Mouse (Mus musculus) adipocyte (in vitro differentiated cells): ENCODE data around the gene Tpsg1.

Experiments used
- DNase-seq: peaks from one replicate; pipeline ENCODE4 v3.0.0-alpha.2; 2016; ENCODE audit warnings: low spot score

The Tpsg1 gene

DNA sequence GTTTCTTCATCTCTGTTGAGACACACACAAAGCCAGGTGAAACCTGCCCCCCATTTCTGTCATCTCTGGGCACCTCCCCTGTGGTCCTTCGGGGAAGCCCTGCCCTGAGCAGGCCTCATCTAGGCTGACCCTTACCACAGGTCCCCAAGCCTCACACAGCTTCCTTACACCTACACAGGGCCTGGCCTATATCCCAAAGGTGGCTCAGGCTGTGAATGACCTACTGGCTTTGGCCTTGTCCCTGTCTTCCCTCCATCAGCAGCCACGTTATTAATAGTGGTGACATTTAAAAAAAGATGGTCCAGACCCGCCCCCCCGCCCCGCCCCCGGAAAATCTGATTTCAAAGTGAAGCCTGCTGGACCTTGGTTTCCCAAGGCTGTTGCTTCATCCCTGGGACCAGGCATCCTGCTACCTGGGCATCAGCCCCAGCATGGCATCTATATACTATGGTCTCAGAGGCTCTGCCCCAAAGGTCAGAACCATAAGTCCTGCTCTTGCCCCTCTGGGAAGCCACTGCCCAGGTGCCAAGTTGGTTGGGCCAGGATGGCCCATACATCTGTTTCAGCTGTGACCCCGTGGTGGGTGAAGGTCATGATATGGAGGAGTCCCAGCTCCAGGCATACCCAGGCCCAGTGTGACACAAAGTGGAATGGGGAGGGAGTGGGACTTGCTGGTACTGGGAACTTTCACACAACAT is 39.4 kb downstream of the Tpsg1 start:
- no peak for DNase-seq

DNA sequence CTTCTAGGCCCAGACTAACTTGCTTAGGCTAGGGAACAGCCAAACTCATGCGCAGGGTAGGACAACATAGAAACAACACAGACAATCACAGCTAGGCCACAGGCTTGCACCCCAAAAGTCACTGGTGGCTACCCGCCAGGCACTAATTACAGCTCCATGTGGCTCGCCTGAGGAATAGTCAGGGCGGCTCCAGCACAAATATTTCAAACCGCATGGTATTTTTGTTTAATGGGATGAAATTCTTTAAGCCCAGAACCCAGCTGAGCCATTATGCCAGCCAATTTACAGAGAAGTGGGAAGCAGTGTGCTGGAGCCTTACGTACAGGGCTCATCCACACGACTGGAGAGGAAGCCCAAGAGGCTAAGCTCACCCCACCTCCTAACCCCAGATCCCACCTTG is 40.5 kb downstream of the Tpsg1 start:
- DNase-seq = no peak

DNA sequence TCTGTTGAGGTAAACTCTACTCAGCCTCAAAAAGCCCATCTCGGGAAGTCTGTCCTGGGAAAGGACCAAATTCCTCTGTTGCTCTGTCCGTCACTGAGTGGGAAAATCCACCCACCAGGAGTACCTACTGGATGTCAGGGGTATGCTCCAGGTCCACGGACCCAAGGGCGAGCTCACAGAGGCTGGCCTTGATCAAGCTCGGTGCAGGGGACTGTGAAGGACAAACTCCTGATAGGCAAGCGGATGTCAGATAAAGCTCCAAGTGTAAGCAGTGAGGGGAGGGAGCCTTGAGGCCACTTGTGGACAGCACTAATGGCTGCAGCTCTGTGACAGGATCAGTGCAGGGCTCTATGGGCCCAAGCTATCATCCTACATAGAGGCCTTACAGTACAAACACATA is 41.1 kb downstream of the Tpsg1 start:
- no peak for DNase-seq

DNA sequence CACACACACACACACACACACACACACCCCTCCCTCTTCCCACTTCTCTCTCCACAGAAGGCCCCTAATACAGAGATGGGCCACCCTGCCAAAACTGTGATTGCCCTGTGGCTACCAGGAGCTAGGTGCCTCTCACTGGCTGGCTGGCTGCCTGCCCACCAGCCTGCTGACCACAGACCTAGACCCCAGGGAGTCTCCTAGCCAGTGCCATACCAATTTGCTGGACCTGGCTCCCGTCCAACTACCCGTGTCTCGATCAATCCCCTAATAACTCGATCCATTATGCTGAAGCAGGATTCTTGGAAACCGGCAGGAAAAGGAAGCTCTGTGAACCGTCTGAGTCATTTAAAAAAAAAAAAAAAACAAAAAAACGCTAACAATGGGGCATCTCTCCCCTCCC is 41.7 kb downstream of the Tpsg1 start:
- no peak for DNase-seq

DNA sequence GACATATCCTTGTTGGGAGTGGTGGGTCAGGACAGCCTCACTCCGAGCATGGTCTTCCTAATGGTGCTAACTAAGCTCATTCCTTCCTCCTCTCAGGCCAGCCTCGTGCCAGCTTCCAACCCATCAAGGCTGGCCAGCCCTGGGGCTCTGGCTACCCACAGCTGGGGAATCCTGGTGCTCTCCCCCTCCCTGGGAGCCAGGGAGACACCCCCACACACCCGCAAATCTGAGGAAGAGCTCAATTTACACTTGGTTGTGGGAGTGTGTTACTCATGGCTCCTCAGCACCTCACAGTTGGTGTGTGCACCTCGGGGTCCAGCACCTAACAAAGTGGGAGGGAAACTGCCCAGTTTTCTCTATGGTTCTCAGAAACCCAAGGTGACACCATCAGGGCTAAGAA is 42.2 kb downstream of the Tpsg1 start:
- DNase-seq = no peak

DNA sequence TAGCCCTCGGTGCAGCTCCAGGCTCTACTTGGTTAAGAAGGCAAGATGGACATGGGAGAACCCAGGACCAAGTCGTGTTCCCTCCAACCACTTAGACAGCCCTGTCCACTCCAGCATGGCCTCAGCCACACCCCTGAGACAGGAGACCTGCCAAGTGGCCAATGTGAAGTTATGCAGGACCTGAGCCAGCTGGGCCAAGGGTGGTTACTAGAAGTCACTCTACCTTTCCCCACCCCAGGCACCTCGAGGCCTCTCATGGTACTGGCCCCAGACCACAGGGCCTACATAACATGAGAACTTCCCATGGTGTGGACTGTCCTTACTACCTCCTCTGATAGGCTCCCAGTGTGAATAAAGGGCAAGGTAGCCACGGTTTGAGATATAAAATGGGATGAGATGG is 45.1 kb downstream of the Tpsg1 start:
- DNase-seq = peak; percentile 37

DNA sequence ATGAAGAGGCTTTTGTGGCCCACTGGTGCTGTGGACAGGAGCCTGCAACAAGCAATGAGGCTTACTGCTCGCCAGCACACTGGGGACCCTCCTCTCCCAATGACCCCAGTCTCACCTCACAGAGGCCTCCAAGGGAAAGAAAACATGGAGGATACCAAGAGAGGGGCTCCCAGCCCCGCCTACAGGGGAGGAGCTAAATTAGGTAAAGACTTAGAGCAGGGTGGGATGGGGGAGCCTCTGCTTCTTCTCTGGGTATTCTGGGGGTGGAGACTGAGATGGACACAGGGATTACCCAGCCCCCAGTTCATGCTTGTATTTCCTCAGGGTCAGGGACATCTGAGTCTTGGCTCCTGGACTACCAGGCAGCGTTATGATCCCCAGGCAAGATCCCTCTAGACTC is 45.8 kb downstream of the Tpsg1 start:
- no peak for DNase-seq

DNA sequence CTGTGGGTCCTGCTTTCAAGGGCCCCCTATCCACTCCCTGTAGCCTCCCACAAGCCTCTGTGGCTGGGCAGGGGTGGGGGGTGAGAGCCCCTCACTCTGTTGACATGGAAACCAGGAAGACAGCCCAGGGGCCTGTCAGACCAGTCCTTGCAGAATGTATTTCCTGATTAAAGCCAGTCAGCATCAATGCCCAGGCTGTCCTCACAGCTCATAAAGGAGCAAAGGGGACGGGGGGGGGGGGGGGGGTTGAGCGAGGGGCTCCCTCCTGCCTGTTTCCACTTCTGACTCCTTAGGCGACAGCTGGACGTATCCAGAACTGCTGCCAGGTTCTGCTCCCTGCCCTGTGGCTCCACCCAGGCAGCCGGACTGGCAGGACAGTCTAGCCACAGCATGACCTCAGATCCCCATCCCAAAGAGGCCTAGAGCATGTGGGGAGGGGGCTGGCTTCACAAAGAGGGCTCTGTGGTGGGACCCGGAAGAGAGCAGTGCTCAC is 46.4 kb downstream of the Tpsg1 start:
- no peak for DNase-seq

DNA sequence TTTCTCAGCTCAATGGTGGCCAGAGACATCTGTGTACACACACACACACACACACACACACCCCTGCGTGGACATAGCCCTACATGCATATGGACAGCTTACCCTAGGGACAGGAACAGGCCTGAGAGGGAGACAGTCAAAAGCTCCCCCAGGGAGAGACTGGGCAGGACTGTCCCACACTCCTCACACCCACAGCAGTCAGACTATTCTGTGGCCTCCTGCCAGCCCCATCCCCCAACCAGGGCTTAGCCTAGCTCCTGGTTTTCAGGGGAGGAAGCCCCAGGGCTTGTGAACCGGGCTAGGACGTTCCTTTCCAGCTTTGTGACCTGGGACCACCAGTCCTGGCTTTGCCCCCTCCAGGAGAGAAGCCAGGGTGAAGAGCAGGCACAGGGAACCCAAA is 47.1 kb downstream of the Tpsg1 start:
- no peak for DNase-seq

DNA sequence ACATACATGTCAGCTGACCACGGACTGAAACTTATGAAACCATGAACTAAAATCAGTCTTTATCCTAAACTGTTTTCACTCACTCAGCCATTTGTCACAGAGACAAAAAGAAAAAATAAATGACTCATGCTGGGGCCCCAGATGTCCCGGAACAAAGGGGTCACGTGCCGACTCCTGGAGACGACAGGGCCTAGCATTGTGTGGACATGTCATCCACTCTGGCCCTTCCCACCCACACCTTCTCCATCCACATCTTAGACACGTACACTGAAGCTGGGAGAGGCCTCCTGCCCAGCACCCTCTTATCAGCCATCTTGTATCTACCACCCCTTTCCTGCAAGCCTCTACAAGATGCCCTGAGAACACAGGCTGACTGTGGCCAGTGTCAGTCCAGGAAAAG is 48.9 kb downstream of the Tpsg1 start:
- DNase-seq = no peak

DNA sequence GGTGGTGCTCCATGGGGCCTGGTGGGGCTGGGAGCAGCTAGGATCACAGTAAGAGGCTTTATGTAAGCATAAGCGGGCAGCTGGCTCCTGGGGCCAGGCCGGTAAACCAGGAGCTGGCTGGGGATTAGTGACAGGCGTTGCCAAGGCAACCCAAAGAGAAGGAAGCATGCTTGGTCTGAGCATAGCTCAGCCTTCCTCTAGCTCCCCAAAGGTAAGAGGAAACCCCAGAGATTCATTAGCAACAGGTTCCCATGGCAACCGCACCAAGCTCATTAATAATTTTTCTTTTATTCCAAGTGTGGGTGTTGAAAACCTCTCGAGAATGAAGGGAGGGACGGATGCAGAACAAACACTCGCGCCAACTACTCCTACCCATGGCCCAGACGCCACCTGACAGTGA is 49.9 kb downstream of the Tpsg1 start:
- no peak for DNase-seq

DNA sequence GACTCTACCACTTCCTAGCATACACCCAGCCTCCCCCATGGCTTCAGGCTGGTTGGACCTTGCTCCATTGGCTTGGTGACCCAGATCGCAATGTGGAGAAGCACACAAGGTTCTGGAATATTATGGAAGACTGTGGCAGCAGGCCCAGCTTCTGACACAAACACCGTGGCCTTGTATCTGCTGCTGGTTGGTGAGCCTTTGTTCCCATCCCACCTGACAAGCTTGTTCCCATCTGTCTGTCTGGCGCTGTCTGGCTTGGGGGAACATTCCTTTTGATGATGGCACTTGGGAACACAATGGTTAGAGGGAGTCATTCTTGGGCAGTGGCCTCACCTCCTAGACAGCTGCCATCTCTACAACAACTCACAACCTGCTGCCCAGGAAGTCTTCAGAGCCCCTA is 51.9 kb downstream of the Tpsg1 start:
- no peak for DNase-seq
